Mouse (Mus musculus) hindbrain, embryonic 12.5 days (tissue): ENCODE data around the gene Aurkb. TPM values are rescaled to one million over a fixed set of nuclear protein-coding genes. Genes with fewer than 3 reads are reported as not detected.

Source experiments
- ATAC-seq: fragments of 200-750 bp; cut with Nextera tagmentation; 2 replicates; pipeline ENCODE4 v1.8.0; 2017; ENCODE audit warnings: moderate TSS enrichment; ENCODE audit not compliant: low FRiP score
- H3K27ac ChIP-seq: fragments of 300-500 bp; sonication (generic); 2 replicates; pipeline ENCODE4 v1.5.1; 2016; ENCODE audit warnings: mild to moderate bottlenecking
- H3K27me3 ChIP-seq: fragments of 300-500 bp; sonication (generic); 2 replicates; pipeline ENCODE4 v1.6.1; 2016; ENCODE audit warnings: mild to moderate bottlenecking
- H3K36me3 ChIP-seq: fragments of 300-500 bp; sonication (generic); 2 replicates; pipeline ENCODE4 v1.6.1; 2016; ENCODE audit warnings: mild to moderate bottlenecking
- H3K4me1 ChIP-seq: fragments of 300-500 bp; sonication (generic); 2 replicates; pipeline ENCODE4 v1.6.1; 2016
- H3K4me2 ChIP-seq: fragments of 300-500 bp; sonication (generic); replicated peaks from 2 replicates; pipeline ENCODE4 v1.6.1; 2016; ENCODE audit warnings: mild to moderate bottlenecking
- H3K4me3 ChIP-seq: fragments of 300-500 bp; sonication (generic); 2 replicates; pipeline ENCODE4 v1.5.1; 2016; ENCODE audit warnings: mild to moderate bottlenecking
- H3K9ac ChIP-seq: fragments of 300-500 bp; sonication (generic); 2 replicates; pipeline ENCODE4 v1.6.1; 2016; ENCODE audit warnings: mild to moderate bottlenecking, moderate library complexity
- H3K9me3 ChIP-seq: fragments of 300-500 bp; sonication (generic); replicated peaks from 2 replicates; pipeline ENCODE4 v1.6.1; 2016; ENCODE audit warnings: mild to moderate bottlenecking
- WGBS: fragments of 180-500 bp; shearing (Covaris S2); methylation state at CpG from one replicate; pipeline ENCODE4 v1.1.7; 2016; 5-methylcytosine and 5-hydroxymethylcytosine counted together
- polyA plus RNA-seq: library from polyadenylated mRNA; unstranded; fragments of >200 nt; fragmentation: Nextera tagmentation; extraction: Ambion mirVana; gene quantifications from 2 replicates; pipeline ENCODE4 v1.2.1, GENCODE M21; 2016

Aurkb gene
- polyA plus RNA-seq, 1 experiment from 2014 or later = 100 TPM

GRCm38 (mm10) chr11:69060448-69061254, 15.2 kb downstream of the Aurkb start:
- Histone ChIP-seq H3K4me1 (peaks cover 27% of the 10 kb centered on the region), H3K36me3 (no peaks in the 10 kb centered on the region), H3K4me3 (peak overlapping the region; percentile 87), H3K9me3 (no peaks in the 10 kb centered on the region), H3K9ac (peak overlapping the region; percentile 94), H3K27ac (peak overlapping the region; percentile 92), H3K4me2 (peak overlapping the region; percentile 97), H3K27me3 (no peaks in the 10 kb centered on the region; the same call in 1 of the 2 replicates)
- under 1% methylated on average over 40 of the region's 40 CpGs for WGBS
- no peak for ATAC-seq

DNA sequence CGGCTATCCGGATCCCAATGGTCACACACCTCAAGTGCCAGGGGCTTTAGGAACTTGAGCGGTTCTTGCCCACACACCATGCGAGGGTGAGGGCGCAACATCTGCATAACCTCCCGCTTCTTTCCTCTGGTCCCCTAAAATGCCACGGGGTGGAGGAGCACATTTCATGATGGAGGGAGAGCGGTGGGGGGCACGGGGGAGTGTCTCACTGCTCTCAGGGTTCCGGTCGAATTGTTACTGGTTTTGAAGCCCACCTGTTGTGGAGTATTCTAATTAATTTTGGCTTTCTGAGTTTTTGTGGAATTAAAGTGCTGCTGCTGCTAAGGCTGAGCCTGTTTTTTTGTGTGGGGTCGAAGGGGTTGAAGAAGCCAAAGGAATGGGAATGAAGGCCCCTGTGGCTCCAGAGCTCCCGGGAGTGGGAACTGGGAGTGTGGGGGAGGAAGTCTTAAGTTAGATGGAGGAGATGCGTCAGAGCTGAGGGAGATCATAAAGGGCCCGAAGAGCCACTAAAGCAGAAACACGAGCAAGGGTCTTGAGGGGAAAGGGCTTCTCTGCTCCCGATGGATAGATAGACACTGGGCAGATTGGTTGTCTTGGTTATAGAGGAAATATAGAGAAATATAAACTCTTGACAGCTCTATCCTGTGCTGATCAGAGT, 15.9 kb downstream of the Aurkb start:
- Histone ChIP-seq H3K27me3 (no peaks in the 10 kb centered on the region; the same call in 1 of the 2 replicates), H3K4me3 (peak overlapping the region; percentile 87), H3K4me2 (peak overlapping the region; percentile 97), H3K27ac (no peak overlapping the region), H3K9ac (peak overlapping the region; percentile 94), H3K4me1 (peaks cover 34% of the 10 kb centered on the region), H3K9me3 (no peaks in the 10 kb centered on the region), H3K36me3 (no peaks in the 10 kb centered on the region)
- ATAC-seq = no peak
- 9% methylated on average over 17 of the region's 17 CpGs for WGBS

GRCm38 (mm10) chr11:69062194-69062760, 16.8 kb downstream of the Aurkb start:
- Histone ChIP-seq H3K4me2 (peak overlapping the region; percentile 73), H3K9me3 (no peaks in the 10 kb centered on the region), H3K9ac (no peak overlapping the region), H3K27me3 (no peaks in the 10 kb centered on the region; the same call in 1 of the 2 replicates), H3K4me1 (peaks cover 42% of the 10 kb centered on the region), H3K36me3 (no peaks in the 10 kb centered on the region), H3K4me3 (peak overlapping the region; percentile 65), H3K27ac (peak overlapping the region; percentile 23; the same call in 1 of the 2 replicates)
- WGBS = under 1% methylated on average over 17 of the region's 17 CpGs
- no peak for ATAC-seq

DNA sequence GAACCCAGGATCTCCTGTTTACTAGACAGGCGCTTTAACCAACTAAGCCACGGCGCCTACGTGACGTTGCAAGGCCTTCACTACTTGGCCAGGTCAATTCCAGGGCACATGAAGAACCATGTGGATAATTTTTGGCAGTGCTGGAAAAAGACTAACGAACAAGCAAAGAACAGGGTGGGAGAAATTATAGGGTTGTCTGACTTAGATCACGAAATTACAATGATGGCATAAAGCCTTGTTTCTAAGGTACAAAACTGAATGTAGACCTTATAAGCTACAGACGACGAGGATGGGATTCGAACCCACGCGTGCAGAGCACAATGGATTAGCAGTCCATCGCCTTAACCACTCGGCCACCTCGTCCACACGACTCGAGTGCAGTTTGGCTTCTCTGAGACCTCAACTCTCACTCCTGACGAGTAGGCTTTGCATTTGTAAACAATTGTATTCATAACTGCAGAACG, 17.3 kb downstream of the Aurkb start:
- H3K27me3 ChIP-seq = no peaks in the 10 kb centered on the region; the same call in 1 of the 2 replicates
- H3K27ac ChIP-seq = peak overlapping the region; percentile 23; the same call in 1 of the 2 replicates
- H3K4me3 ChIP-seq = peak overlapping the region; percentile 65
- 1% methylated on average over 19 of the region's 19 CpGs for WGBS
- peak; percentile 35; the same call in 1 of the 2 replicates for ATAC-seq
- H3K4me1 ChIP-seq = peaks cover 42% of the 10 kb centered on the region
- no peak overlapping the region for H3K9ac ChIP-seq
- H3K36me3 ChIP-seq = no peaks in the 10 kb centered on the region
- peak overlapping the region; percentile 73 for H3K4me2 ChIP-seq
- H3K9me3 ChIP-seq = no peaks in the 10 kb centered on the region

DNA sequence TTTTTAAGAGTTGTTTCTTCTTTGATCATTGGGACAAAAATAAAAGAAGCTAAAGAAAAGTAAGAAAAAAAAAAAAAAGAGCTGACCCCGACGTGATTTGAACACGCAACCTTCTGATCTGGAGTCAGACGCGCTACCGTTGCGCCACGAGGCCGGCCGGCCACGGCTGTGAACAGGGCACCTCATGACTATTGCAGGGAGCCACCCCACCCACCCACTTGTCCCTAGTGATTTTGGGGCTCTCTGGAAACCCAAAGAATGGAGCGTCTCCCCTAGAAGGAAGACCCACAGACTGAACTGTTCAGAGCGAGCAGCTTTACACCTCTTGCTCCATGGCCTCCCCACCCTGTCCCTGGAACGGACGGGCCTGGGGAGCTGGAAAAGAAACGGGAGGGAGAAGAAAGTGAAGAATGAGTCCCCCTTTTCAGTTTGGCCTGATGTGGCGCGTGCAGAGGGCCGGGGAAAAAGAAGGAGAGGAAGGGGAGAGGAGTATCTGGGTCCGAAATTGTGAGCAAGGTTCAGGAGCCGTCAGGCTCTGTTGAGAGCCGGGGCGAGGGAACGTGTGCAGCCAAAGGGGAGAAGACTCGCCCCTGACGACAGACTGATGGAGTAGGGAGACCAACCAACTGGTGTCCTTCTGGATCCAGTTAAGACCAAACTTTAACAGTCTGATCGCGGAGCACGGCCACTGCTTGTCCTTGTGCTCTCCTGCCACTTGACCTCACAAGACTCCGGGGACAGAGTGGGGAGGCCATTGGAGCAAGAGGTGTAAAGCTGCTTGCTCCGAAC, 18.2 kb downstream of the Aurkb start:
- no peak for ATAC-seq
- H3K9ac ChIP-seq = peak overlapping the region; percentile 72
- no peaks in the 10 kb centered on the region for H3K9me3 ChIP-seq
- H3K27ac ChIP-seq = peak overlapping the region; percentile 65
- peaks cover 38% of the 10 kb centered on the region for H3K4me1 ChIP-seq
- H3K36me3 ChIP-seq = no peaks in the 10 kb centered on the region
- peak overlapping the region; percentile 73 for H3K4me2 ChIP-seq
- peak overlapping the region; percentile 65 for H3K4me3 ChIP-seq
- WGBS = under 1% methylated on average over 31 of the region's 31 CpGs
- no peaks in the 10 kb centered on the region; the same call in 1 of the 2 replicates for H3K27me3 ChIP-seq

GRCm38 (mm10) chr11:69064259-69065133, 19.0 kb downstream of the Aurkb start:
- Histone ChIP-seq H3K9ac (peak overlapping the region; percentile 72; the same call in 1 of the 2 replicates), H3K4me1 (peaks cover 37% of the 10 kb centered on the region), H3K4me2 (peak overlapping the region; percentile 73), H3K9me3 (no peaks in the 10 kb centered on the region), H3K27ac (no peak overlapping the region), H3K36me3 (no peaks in the 10 kb centered on the region), H3K4me3 (peak overlapping the region; percentile 65), H3K27me3 (no peaks in the 10 kb centered on the region; the same call in 1 of the 2 replicates)
- ATAC-seq = no peak
- WGBS = 50% methylated on average over 9 of the region's 9 CpGs

GRCm38 (mm10) chr11:69065394-69065925, 20.0 kb downstream of the Aurkb start:
- Histone ChIP-seq H3K9ac (no peak overlapping the region), H3K4me2 (peak overlapping the region; percentile 90), H3K4me3 (0 out of 2 replicates have a peak overlapping the region, but pooled peaks have one; percentile 41), H3K4me1 (peaks cover 41% of the 10 kb centered on the region), H3K36me3 (no peaks in the 10 kb centered on the region), H3K9me3 (no peaks in the 10 kb centered on the region), H3K27ac (no peak overlapping the region), H3K27me3 (no peaks in the 10 kb centered on the region; the same call in 1 of the 2 replicates)
- ATAC-seq = no peak
- WGBS = 64% methylated on average over 3 of the region's 3 CpGs

- ATAC-seq = no peak
- 2% methylated on average over 27 of the region's 29 CpGs for WGBS
- Histone ChIP-seq H3K27me3 (no peaks in the 10 kb centered on the region), H3K27ac (no peak overlapping the region), H3K4me3 (peak overlapping the region; percentile 41), H3K36me3 (no peaks in the 10 kb centered on the region), H3K9ac (peak overlapping the region; percentile 71), H3K4me2 (peak overlapping the region; percentile 90), H3K4me1 (peaks cover 36% of the 10 kb centered on the region), H3K9me3 (no peaks in the 10 kb centered on the region)
Measured at GRCm38 (mm10) chr11:69066163-69066861, 20.9 kb downstream of the Aurkb start.

DNA sequence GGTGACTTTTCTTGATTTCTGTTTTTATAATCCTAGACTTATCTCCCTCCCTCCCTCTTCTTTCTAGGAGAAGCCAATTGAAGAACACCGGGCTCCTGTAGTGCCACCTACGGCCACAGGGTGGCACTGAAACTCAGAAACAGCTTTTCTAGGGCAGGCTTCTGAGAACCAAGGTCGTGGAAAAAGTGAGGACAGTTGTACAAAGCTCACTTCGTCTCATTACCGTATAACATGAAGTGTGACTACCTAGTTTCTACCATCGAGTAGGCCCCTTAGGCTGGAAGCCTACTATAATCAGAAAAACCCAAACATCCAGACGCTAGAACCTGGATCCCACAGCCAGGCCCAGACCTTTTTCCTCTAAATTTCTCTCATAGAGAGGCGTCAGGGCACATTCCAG, 21.5 kb downstream of the Aurkb start:
- Histone ChIP-seq H3K4me2 (peak overlapping the region; percentile 90), H3K27ac (no peak overlapping the region), H3K36me3 (no peaks in the 10 kb centered on the region), H3K9me3 (no peaks in the 10 kb centered on the region), H3K4me3 (peak overlapping the region; percentile 41), H3K27me3 (no peaks in the 10 kb centered on the region), H3K9ac (no peak overlapping the region), H3K4me1 (peaks cover 39% of the 10 kb centered on the region)
- 10% methylated on average over 8 of the region's 8 CpGs for WGBS
- ATAC-seq = no peak

DNA sequence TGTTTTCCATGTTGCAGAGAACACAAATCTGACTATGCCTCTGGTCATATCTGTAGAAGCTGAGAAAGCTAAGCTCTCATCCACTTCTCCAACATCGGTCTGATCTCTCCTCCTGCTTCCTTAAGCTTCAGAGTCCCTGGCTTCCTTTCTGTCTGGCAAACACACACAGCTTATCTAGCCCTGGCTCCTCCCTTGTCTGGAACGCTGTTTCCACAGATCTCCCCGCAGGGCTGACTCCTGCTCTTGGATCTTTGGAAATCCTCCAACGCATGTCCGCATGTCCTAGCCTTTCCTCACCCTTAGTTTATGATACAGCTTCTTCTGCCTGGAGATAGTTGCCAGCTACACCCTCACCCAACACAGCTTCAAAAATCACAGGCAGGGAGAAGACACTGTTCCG, 22.2 kb downstream of the Aurkb start:
- Histone ChIP-seq H3K36me3 (no peaks in the 10 kb centered on the region), H3K4me2 (no peak overlapping the region), H3K27ac (no peak overlapping the region), H3K4me3 (no peak overlapping the region), H3K4me1 (peaks cover 45% of the 10 kb centered on the region), H3K27me3 (no peaks in the 10 kb centered on the region), H3K9ac (no peak overlapping the region), H3K9me3 (no peaks in the 10 kb centered on the region)
- WGBS = 66% methylated on average over 6 of the region's 6 CpGs
- no peak for ATAC-seq
